Mouse (Mus musculus): ENCODE data around the gene Hdac9.

The Hdac9 gene

GRCm38 (mm10) chr12:34806528-34806927 is 110.4 kb downstream of the Hdac9 start:
- DNase-seq (ENCODE audit: low spot score in 2 of 2) = no peak

GRCm38 (mm10) chr12:34803721-34804120 is 113.2 kb downstream of the Hdac9 start:
- DNase-seq (ENCODE audit: low spot score in 2 of 2) = no peak

- no peak for DNase-seq (ENCODE audit: low spot score in 2 of 2)
Measured at GRCm38 (mm10) chr12:34802308-34802707, 114.6 kb downstream of the Hdac9 start.

GRCm38 (mm10) chr12:34801752-34802151 is 115.1 kb downstream of the Hdac9 start:
- DNase-seq (ENCODE audit: low spot score in 2 of 2) = no peak

- no peak for DNase-seq (ENCODE audit: low spot score in 2 of 2)
Measured at GRCm38 (mm10) chr12:34797389-34797788, 119.5 kb downstream of the Hdac9 start.

GRCm38 (mm10) chr12:34795487-34795886 is 121.4 kb downstream of the Hdac9 start:
- no peak for DNase-seq (ENCODE audit: low spot score in 2 of 2)

- DNase-seq (ENCODE audit: low spot score in 2 of 2) = no peak
Measured at GRCm38 (mm10) chr12:34792113-34792452, 124.8 kb downstream of the Hdac9 start.

GRCm38 (mm10) chr12:34791213-34792112 is 125.4 kb downstream of the Hdac9 start:
- no peak for DNase-seq (ENCODE audit: low spot score in 2 of 2)

- DNase-seq (ENCODE audit: low spot score in 2 of 2) = no peak
Measured at GRCm38 (mm10) chr12:34789031-34789982, 127.6 kb downstream of the Hdac9 start.

- no peak for DNase-seq (ENCODE audit: low spot score in 2 of 2)
Measured at GRCm38 (mm10) chr12:34787380-34787779, 129.5 kb downstream of the Hdac9 start.

GRCm38 (mm10) chr12:34783574-34783973 is 133.3 kb downstream of the Hdac9 start:
- no peak for DNase-seq (ENCODE audit: low spot score in 2 of 2)

- no peak for DNase-seq (ENCODE audit: low spot score in 2 of 2)
Measured at GRCm38 (mm10) chr12:34779368-34779957, 137.4 kb downstream of the Hdac9 start.

- peak in 1 of 2 experiments; percentile 51 for DNase-seq (ENCODE audit: low spot score in 2 of 2)
Measured at GRCm38 (mm10) chr12:34776170-34776569, 140.7 kb downstream of the Hdac9 start.

- no peak for DNase-seq (ENCODE audit: low spot score in 2 of 2)
Measured at GRCm38 (mm10) chr12:34774071-34774470, 142.8 kb downstream of the Hdac9 start.

- no peak for DNase-seq (ENCODE audit: low spot score in 2 of 2)
Measured at GRCm38 (mm10) chr12:34767226-34767775, 149.6 kb downstream of the Hdac9 start.

- no peak for DNase-seq (ENCODE audit: low spot score in 2 of 2)
Measured at GRCm38 (mm10) chr12:34747266-34747665, 169.6 kb downstream of the Hdac9 start.

GRCm38 (mm10) chr12:34725204-34725603 is 191.7 kb downstream of the Hdac9 start:
- DNase-seq (ENCODE audit: low spot score in 2 of 2) = no peak

- DNase-seq (ENCODE audit: low spot score in 2 of 2) = no peak
Measured at GRCm38 (mm10) chr12:34724274-34724673, 192.6 kb downstream of the Hdac9 start.

- no peak for DNase-seq (ENCODE audit: low spot score in 2 of 2)
Measured at GRCm38 (mm10) chr12:34722831-34723490, 193.9 kb downstream of the Hdac9 start.

- no peak for DNase-seq (ENCODE audit: low spot score in 2 of 2)
Measured at GRCm38 (mm10) chr12:34720906-34721305, 196.0 kb downstream of the Hdac9 start.

- DNase-seq (ENCODE audit: low spot score in 2 of 2) = no peak
Measured at GRCm38 (mm10) chr12:34714266-34714939, 202.5 kb downstream of the Hdac9 start.

Data from frontal cortex, postnatal 36 days (tissue).